Mouse (Mus musculus) ovary, adult 18-20 months (tissue): ENCODE data around the gene Tbc1d8.

ENCODE experiments used
- DNase-seq: peaks from one replicate; pipeline ENCODE4 v3.0.0; 2022; ENCODE audit warnings: low spot score, mixed read lengths

Gene Tbc1d8

GRCm38 (mm10) chr1:39361754-39362514, 116.6 kb downstream of the Tbc1d8 start:
- DNase-seq: no peak

DNA sequence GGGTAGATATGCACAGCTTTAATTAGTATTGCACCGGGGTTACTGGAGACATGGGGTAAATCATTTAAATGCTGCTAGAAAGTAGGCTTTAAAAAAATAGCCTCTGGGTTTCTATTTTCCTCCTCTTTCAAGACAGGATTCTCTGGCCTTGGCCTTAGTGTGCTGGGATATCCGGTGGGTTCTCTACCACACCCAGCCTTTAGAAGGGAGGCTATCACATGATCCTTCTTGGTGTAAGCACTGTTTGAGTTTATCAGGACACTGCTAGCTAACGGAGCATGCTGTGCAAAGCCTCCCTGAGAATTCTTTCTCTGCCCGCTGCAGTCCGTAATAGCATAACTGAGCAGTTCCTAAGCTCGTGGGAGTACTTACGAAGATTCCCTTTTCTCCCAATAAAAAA, 129.1 kb downstream of the Tbc1d8 start:
- no peak for DNase-seq

DNA sequence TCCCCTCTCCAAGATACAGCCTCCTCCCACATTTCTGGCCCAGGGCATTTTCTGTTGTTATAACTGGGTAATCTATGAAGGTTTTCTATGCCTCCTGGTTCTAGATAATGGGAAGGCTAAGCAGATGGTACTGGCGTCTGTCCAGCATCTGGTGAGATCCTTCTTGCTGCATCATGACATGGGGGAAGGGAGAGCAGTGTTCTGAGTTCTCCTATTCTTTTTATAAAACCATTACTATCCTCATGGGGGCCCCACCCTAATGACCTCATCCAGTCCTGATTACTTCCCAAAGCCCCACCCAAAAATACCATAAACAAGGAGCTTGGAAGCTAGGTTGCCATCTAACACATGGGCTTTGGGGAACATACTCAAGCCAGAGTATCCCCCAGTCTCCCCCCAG, 129.6 kb downstream of the Tbc1d8 start:
- DNase-seq: peak; percentile 76

- DNase-seq: no peak
Observed at GRCm38 (mm10) chr1:39344981-39345600, 133.5 kb downstream of the Tbc1d8 start.

- no peak for DNase-seq
Observed at GRCm38 (mm10) chr1:39343242-39343641, 135.3 kb downstream of the Tbc1d8 start.

GRCm38 (mm10) chr1:39341807-39342206, 136.7 kb downstream of the Tbc1d8 start:
- DNase-seq: no peak

DNA sequence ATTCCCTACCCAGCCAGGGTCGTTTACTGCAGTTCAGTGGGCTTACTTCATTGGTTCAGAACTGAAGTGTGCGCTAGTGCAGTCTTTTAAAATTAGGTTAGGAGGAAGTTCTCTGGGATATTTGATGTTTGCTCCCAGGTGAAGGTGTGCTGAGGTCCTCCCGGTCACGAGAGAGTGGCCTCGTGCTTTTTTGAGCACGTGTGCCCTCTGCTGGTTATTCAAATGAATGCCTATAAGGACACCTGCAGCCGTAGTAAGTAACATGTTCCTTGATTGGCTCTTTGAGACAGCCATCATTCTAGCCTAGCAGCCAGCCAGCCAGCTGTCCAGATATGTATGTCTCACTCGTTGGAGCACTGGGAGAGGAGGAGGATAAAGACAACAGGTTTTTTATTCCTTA, 137.9 kb downstream of the Tbc1d8 start:
- no peak for DNase-seq

DNA sequence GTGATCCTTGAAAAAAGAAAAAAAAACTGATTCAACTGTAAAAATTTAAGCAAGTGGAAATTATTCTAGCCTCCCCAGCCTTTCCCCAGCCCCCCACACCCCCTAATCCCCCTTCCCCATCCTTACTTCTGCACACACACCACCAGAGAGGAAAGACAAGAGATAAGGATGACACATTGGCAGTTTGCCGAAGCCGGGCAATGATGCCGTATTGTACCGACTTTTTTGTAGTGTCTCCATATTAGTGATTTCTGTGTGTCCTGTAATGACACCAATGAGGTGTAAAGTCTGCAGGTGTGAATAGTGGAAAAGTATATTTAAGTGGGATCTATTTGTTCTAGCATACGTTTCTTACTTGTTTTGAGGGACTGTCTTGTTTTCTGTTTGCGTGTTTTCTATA, 138.4 kb downstream of the Tbc1d8 start:
- no peak for DNase-seq

DNA sequence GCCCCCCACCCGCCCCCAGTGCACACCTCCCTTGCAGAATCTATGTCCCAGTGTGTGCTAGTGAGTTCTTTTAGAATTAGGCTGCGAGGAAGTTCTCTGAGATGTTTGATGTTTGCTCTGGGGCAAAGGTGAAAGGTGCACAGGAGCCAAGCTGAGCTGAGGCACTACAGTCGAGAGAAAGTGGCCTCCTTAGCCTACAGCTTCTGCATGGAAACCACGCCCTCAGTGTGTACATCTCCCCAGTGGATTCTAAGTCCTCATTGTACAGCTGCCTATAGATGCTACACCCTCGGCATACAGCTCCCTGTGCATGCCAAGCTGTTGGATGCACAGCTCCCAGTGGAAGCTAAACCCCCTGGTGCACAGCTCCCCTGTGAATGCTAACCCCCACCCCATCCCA, 139.1 kb downstream of the Tbc1d8 start:
- no peak for DNase-seq

- DNase-seq: no peak
Observed at GRCm38 (mm10) chr1:39338831-39339230, 139.7 kb downstream of the Tbc1d8 start.

- DNase-seq: no peak
Observed at GRCm38 (mm10) chr1:39336788-39337187, 141.8 kb downstream of the Tbc1d8 start.

GRCm38 (mm10) chr1:39335561-39336196, 142.9 kb downstream of the Tbc1d8 start:
- DNase-seq: no peak

GRCm38 (mm10) chr1:39332456-39332855, 146.1 kb downstream of the Tbc1d8 start:
- no peak for DNase-seq

GRCm38 (mm10) chr1:39330857-39331594, 147.5 kb downstream of the Tbc1d8 start:
- DNase-seq: peak; percentile 45

DNA sequence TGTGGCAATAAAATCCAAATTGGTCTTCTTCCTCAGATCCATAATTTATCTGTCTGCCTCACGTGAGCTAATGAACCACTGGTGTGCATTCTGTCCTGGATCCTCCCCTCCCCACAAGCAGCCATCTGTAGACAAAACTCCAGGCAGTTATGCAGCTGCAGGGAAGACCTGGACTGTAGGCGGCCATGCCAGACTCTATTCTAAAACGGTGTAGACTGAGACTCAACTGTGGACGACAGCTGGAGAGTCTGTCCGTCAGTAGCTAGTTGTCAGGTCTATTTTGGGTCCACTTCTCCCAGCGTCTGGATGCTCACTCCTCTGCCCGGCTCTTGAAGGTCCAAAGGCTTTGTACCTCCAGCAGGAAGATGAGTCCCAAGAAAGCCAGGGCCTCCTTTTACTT, 151.0 kb downstream of the Tbc1d8 start:
- DNase-seq: no peak

- DNase-seq: no peak
Observed at GRCm38 (mm10) chr1:39325228-39325627, 153.3 kb downstream of the Tbc1d8 start.

DNA sequence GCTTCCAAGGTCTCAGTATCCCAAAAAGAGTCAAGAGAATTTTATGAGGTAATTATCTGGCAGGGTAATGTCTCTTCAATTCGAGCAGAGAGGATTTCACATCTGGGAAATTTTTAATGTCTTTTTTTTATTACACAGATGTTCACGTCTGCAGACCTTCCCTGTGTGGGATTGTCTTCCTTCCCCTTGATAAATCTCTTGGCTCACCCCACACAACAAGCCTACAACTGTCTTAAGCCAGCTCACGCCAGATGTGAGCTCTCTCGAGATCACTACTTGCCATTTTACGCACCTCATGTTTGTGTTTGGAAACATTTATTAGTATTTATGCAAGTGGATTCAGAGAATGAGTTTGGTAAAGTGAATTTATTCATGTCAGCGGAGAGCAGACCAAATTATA, 156.6 kb downstream of the Tbc1d8 start:
- no peak for DNase-seq
